Mouse (Mus musculus) ovary, postnatal 10 days (tissue): ENCODE data around the gene Gkap1.

Source experiments
- DNase-seq: peaks from one replicate; pipeline ENCODE4 v3.0.0; 2022; ENCODE audit warnings: low spot score

Gkap1 gene

DNA sequence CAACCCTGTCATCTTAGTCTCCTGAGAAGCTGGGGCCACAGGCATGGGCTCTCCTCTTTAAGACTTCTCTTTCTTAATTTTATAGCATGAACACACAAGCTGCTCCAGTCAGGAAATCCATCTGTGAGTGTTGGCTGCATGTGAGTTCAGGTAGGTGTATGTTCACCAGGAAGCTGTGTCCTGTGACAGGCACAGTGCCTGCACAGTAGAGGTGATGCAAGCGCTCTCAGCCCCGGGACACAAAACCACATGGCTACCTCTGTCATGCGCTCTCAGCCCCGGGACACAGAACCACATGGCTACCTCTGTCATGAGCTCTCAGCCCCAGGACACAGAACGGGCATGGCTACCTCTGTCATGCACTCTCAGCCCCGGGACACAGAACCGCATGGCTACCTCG lies 12.0 kb downstream of the Gkap1 start:
- DNase-seq, result no peak

DNA sequence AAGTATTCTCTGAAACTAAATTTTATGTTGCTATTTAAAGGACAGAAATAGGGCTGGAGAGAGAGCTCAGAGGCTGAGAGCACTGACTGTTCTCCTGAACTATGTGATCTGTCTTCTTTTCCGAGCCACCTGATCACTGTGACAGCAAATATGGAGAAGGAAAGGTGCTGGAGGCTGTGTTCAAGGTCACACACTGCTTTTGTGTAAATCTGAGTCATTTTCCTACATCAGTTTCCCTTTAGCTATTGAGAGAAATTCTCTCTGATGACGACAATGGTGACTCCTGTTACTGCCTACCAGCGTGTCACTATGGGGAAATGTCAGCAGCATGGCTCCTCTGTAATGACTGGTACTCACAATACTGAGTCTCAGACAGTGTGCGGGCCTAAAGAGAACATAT lies 13.8 kb downstream of the Gkap1 start:
- DNase-seq, result no peak

DNA sequence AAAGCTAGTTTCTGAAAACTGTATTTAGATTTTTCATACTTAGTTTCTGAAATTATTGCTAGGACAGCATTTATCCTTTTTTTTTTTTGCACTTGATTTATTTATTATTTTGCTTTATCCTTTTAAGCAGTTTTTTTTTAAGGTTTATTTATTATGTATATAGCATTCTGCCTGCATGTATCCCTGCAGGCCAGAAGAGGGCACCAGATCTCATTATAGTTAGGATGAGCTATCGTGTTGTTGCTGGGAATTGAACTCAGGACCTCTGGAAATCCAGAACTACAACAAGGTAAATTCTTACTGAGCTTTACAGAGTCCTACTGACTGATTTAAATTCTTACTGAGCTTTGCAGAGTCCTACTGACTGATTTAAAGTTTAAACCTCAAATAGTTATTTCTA lies 22.2 kb downstream of the Gkap1 start:
- DNase-seq, result no peak

DNA sequence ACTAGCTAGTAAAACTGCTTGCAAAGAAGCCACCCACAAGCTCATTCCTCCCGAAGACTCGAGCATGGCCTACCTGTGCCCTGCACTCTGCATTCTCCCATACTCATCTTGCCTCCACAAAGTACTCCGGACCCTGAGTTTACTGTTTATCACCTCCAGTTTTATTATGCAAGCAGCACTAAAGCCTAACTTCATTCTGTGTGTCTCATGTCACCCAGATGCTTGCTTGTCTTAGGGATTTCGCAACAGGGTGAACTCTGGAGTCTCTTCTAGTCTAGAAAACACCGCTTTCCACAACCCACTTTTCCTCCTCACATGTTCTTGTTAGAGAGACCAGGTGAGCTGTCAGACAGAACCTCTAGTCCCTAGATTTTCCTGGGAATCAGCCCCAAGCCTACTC lies 26.5 kb downstream of the Gkap1 start:
- no peak for DNase-seq

DNA sequence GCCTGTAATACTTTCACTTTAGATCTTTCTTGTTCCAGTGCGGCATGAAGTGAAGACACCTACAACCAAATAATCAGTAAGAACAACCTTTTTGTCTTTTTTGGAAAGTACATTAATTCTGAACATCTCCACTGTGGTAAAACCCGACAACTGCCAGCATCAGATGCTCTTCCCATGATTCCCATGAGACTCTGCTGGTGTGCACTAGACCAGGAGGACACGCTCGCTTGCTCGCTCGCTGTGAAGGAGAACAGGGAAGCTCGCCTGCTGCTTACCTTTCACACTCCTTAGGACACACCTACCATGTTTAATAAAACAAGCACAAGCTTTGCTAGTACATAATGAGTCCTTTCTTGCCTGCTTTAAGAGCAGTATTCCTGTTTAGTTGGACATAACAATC lies 39.0 kb downstream of the Gkap1 start:
- DNase-seq, result no peak

DNA sequence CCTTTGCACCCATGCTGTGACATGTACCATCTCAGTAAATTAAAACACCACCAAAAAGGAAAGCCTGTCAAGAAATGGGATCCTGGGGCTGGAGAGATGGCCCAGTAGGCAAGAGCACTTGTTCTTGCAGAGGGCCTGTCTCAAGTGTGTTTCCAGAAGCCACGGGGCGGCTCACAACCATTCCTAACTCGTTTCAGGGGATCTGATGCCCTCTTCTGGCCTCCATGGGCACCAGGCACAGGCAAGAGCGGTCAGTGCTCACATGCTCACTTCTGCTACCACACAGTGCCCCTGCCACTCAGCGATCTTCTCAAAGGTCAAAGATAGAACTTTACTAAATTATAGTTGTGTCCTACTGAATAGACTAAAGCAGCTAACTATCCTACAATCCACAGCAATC lies 42.9 kb downstream of the Gkap1 start:
- no peak for DNase-seq

DNA sequence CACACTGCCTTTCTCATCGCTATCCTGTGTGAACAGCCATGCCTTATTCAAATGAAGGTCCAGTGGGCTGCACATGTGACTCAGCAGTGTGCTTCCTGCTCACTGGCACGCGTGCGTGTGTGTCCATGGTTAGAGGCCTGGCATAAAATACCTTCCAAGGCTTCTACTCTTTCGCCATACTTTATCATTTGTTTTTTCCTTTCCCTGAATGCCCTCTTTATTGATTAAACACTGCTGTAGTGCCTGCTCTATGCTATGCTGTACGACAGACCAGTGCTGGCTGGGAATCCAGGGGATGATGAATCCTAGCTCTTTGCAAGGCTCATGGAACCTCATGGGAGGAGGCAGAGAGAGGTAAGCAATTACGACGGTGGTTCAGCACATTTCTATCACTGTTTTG lies 43.4 kb downstream of the Gkap1 start:
- no peak for DNase-seq

DNA sequence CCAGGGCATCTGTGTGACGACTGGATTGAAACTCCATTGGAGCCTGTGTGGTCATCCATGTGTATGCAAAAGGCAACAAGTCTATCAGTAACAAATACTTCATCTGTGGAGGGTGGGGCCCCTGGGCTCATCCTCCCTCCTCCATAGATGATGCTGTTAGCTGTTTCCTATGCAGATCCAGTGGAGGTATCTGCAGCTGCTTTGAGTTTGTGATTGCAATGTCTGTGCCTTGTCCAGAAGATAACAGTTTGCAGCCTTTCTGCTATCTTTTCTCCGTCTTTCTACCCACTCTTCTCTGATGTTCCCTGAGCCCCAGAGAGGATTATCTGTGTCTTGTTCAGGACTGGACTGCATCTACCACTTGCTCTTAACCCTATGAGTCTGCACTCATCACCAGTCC lies 46.9 kb downstream of the Gkap1 start:
- no peak for DNase-seq

DNA sequence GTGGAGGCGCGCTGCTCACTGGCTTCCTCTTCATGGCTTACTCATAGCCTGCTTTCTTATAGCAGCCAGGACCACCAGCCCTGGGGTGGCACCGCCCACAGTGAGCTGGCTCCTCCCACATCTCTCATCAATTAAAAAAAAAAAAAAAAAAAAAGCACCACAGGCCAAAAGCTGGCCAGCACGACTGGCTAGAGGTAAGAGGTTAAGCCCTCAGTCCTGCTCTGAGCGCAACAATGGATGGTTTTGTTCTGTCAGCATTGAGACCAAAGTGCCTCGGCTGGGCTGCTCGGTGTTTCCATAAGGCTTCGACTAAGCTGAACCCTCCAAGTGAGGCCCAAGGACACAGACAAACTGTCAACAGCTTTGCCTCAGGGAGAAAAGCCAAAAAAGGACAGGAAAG lies 49.8 kb downstream of the Gkap1 start:
- DNase-seq, result no peak

DNA sequence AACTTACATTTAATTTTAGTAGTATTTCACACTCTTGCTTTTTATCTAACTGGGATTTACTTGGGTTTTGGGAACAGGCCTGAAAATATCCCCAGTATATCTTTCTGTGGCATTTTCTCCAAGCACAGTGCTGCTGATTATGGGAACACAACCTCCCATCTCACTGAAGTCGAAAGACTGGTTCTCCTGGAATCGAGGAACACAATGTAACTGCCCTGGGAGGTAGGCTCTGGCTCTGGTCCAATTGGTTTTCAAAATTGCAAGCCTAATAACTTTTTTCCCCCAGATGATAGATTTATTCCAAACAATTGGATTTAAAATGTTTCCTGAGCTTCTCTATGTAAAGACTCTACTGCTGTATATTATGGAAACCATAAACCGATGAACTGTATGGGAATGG lies 55.3 kb downstream of the Gkap1 start:
- no peak for DNase-seq

DNA sequence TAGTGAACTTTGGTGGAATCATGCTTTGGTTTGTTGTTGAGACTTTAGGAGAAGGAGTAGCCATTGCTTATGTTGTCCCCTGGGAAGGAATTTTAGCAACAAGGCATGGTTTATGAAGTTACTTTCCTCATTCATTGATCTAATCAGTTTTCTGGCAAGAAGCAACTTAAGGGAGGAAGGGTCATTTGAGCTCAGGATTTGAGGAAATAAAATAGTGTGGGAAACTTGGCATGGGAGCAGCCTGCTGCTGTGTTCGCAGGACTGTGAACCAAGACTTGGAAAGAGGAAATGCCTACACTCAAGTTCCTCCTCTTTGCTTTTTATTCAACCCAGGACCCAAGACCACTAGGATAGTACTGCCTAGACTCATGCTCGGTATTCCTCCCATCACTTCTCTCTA lies 58.0 kb downstream of the Gkap1 start:
- DNase-seq, result no peak

DNA sequence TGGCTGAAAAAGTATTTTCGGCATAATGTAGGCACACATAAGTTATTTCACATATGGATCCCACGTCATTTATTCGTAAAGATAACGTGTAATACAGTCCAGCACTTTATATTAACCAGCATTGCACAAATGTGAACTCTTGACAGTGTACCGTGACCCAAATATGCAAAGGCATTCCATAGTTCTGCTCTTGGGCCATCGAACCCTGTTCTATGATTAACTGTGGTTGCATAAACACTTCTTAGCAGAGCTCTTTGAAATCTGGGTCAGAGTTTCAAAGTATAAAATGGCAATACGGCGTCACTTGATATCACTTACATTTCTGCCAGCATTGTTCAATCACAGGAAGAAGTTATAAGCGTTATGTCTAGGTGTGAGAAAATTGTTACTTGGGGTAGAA lies 59.1 kb downstream of the Gkap1 start:
- no peak for DNase-seq

DNA sequence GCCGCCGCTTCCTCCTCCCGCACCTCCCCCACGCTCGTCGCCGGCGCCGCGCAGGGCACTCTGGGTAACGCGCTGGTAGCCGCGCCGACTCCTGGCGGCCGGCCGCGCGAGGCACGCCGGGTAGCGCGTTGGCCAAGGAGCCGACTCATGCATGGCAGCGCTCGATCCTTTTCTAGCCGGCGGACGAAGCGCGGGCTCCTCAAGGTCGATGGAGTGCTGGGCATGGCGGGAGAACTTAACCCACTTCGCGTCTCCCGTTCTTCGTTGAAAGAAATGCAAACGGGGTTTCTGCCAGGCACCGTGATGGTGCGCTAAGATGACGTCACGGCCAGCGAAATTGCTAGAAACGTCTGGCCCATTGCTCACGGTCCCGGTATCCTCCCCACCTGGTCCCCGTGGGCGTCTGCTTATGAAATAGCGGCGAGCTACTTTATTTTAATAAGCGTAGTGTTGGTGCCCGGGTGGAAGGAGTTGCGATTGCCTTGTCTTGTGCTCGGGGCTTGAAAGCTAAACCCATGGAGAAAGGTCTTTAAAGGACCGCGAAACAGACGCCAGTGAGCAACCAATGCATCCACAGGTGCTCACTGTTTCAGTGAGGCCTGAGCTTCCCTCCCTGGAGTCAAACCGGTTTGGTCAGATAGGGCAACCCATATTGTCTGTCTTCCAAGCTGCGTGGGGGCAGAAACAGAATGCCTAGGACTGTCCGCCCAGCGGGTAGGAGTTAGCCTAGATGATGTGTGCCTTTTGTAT lies 59.7 kb downstream of the Gkap1 start, which contains the start of gene Ubqln1:
TSS of gene Ubqln1 (minus strand) at position 62 of the 750 bp plus-strand sequence.
- peak; percentile 86 for DNase-seq

DNA sequence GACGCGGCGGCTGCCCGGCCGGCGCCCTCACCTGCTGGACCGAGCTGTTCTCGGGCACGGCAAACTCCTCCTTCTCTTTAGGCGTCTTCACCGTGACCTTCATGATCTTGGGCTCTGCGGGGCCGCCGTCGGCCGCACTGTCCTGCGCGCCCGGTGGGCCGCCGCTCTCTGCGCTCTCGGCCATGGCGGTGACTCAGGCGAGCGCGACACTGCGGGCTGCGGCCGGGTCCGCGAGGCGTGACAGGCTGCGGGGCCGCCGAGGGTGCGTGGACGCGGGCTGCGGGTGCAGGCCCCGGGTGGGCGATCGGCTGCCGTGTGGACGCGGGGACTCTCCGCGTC lies 60.3 kb downstream of the Gkap1 start:
- DNase-seq, result no peak

DNA sequence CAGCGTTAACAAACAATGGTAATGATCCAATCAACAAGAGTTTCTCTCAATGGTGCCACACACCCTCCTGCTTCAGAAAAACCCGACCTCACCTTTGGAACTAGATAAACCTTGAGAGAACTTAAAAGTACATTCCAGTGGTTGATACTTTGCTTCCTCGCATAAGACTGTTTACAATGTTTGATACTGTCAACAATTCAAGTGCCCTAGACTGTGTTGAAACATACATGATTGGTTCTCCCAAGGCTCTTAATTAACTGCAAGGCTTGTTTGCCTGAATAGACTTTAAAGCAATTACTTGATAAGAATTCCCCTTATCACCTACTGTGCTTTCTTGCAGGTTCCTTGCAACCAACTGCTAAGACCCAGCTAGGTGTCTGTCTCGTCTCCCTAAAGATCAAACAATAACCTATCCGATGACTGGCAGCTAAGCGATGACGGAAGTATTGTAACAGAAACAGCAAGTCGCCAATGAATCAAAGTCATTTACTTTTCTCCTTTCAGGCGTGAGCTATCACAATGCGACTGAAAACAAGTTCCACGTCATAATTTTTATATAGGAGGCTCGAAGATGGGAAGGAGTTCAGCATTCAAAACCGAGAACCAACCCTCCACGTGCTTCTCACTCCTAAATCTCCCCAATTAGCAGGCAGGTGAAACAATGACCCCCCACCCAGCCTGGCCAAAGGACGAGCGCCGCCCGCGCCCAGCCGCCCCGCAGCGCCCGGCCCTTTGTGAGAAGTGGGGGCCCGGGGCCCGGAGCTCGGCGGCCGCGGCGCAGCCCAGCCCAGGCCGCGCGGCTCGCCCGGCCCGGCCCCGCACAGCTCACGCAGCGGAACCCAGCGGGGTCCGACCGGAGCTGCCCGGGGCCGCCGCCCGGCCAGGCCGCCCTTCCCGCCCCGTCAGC lies 60.9 kb downstream of the Gkap1 start:
- peak; percentile 1 for DNase-seq

DNA sequence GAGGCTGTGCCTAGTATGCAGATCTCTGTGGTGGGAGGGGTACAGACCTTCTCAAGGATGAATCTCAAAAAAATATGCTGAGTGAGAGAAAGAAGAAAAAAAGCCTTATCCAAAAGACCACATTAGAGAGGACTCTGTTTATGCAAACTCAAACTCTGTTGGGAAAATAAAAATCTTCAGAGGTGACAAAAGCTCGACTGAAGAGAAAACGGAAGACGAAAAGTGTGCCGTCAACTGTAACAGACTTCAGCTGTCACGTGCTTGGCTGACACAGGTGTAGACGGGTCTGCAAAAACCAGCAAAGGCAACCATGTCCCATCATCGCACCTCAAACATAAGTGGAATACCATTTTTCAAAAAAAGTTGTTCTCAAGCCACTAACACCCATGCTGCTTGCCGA lies 61.7 kb downstream of the Gkap1 start:
- DNase-seq, result no peak

DNA sequence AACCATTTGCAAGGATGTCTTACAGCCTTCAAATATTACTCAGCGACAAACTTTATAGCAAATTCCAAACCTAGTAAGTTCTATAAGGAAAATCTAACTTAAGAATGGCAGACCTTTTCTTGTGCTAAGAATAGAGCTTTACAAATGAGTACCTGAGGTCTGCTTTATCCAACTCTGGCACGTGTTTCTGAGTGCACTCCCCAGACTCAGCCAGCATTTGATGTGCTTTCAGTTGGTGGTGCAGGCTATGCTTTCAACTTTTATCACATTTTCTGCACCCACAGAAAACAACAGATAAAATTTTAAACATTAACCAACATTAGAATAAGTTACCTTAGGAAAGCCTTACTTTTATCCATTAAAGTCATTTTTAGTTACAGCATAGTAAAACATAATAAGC lies 63.0 kb downstream of the Gkap1 start:
- DNase-seq, result no peak

DNA sequence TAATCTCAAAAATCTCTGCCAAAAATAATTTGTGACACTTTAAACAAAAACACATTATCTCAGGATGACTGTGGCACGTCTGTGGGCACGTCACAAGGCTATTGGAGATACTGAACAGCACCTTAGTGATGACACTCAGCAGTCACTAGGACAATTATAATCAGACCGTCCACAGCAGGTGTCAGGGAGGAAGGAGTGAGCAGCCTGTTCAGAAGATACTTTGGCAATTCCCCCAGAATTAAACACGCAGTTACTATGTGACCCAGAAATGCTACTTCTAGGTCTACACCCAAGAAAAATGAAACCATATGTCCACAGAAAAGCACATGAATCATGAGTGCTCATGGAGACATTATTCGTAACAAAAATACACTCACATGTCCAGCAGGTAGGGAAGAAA lies 65.1 kb downstream of the Gkap1 start:
- DNase-seq, result no peak

DNA sequence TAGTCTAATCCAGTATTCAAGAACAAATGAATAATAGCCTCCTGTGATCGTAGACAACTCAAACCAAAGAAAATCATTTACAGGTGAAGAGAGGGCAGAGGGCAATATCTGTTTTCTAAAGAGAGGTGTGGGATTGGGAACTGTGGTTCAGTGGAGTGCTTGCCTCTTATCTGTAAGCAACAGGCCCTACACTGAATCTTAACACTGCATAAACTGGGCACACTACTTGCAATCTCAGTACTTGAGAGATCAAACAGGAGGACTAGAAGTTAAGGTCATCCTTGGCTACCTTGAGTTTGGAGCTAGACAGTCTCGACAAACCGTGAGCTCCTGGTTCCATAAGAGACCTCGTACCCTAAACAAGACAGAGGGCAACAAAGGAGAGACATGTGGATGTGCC lies 69.4 kb downstream of the Gkap1 start:
- DNase-seq, result no peak

DNA sequence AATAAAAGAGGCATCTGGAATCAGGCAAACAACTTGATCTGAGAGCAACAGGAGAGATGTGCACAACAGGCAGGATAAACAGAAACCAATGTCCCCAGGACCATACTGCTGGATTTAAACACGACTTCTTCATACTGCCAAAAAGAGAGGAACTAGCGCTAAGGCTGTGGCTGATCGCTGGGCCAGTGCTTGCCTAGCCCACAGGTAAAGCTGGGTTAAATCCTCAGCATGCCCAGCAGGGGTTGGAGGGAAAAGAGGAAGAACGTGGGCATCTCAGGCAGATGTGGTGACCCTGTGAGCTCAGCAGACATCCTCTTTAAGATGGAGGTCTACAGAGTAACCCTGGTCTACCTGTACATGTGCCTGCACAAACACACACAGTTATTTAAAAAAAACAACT lies 70.5 kb downstream of the Gkap1 start:
- no peak for DNase-seq

DNA sequence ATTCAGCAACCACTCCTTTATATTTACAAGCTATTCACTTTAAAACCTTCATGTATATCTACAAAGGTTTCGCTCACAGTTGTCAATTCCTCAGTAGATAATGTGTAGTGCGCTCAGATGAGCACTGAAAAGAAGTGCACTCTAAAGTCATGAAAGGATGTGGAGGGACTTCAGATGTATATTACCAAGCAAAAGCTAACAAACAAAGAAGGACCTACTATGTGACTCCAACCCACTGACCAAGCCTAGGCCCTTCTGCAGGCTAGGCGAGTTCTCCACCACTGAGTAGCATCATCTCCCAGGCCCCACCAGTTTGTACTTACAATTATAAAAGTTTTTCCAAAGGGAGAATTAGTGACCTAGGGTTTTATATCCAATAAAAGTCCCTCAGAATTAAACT lies 71.3 kb downstream of the Gkap1 start:
- DNase-seq, result no peak

DNA sequence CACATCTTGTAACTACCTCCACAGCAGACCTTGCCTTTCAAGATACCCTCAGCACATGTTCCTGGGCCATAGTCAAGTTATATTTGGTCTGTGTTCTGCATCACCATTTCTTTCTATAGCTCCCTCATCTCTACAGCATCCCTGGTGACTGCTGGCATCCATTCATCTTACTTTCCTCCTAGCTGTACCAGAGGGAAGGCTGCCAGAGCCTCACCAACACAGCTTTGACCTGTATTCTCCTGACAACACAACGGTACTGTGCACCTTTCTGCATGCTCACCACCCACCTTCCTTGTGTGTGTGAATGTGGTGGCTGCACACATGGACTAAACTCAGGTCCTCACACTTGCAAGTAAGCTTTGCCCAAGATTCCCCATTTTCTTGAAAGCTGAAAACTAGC lies 72.6 kb downstream of the Gkap1 start:
- DNase-seq, result no peak

DNA sequence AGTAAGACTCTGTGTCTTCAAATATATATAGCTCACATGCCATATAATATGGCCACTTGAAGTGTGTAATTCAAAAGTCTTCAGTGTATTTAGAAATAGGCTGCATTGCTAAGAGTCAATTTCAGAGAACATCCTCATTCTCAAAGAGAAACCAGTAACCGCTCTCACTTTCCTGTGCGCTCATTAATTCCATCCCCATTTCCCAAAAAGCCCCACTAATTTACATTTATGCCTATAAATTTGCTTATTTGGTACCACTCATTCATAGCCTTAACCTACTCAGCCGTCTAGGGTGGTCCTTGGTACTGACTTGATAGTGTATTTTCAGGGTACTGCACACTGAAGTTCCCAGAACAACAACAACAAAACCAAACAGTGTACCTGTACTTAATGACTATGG lies 73.6 kb downstream of the Gkap1 start:
- no peak for DNase-seq

DNA sequence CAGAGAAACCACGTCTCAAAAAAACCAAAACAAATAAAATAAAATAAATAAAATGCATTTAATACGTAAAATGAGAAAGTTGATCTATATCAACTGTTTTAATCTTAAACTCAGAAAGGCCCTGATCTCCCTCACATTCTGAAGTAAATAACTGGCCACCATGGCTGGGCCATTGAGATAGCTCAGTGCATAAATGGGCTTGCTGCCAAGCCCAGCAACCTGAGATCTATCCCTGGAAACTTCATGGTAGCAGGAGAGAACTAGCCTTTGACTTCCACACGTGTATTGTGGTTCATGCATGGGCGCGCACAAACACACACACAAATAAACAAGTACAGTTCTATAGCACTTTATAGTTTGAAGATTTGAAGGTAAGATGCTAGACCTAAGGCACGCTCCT lies 74.2 kb downstream of the Gkap1 start:
- no peak for DNase-seq
